Mouse (Mus musculus) small intestine, adult 2 months (tissue): ENCODE results near the gene Ddx11. TPM values are rescaled to one million over a fixed set of nuclear protein-coding genes. Genes with fewer than 3 reads are reported as not detected.
"Not testable (repeated sequence)": the region's sequence is repeated elsewhere in the genome, so short reads cannot be mapped to it uniquely, and the experiment has no call there.

Experiments
- H3K27ac ChIP-seq: fragments of 200-500 bp; 2 replicates; pipeline ENCODE4 v1.5.1; 2012; ENCODE audit warnings: low read depth, low read length, control low read depth, inconsistent platforms; ENCODE audit not compliant: insufficient read depth
- H3K27me3 ChIP-seq: fragments of 200-500 bp; 2 replicates; pipeline ENCODE4 v1.6.1; 2012; ENCODE audit warnings: mild to moderate bottlenecking, moderate library complexity, low read length, inconsistent platforms; ENCODE audit not compliant: control insufficient read depth, insufficient read depth
- H3K36me3 ChIP-seq: fragments of 200-500 bp; 2 replicates; pipeline ENCODE4 v1.6.1; 2012; ENCODE audit warnings: mild to moderate bottlenecking, low read length, control low read depth, inconsistent platforms; ENCODE audit not compliant: control insufficient read depth, insufficient read depth
- H3K4me1 ChIP-seq: fragments of 200-500 bp; 2 replicates; pipeline ENCODE4 v1.6.1; 2012; ENCODE audit warnings: low read length, inconsistent platforms, mixed read lengths; ENCODE audit not compliant: control insufficient read depth, insufficient read depth, insufficient read length
- H3K4me3 ChIP-seq: fragments of 200-500 bp; 2 replicates; pipeline ENCODE4 v1.5.1; 2012; ENCODE audit warnings: low read depth, mild to moderate bottlenecking, control low read depth, inconsistent platforms, low read length, moderate library complexity
- CTCF ChIP-seq: fragments of 200-500 bp; IDR thresholded peaks from 2 replicates; pipeline ENCODE4 v1.5.1; 2012; ENCODE audit warnings: low read depth, mild to moderate bottlenecking, control low read depth, inconsistent platforms, low read length, moderate library complexity, mixed read lengths; ENCODE audit not compliant: insufficient replicate concordance, insufficient read length; ENCODE audit errors: extremely low read depth
- POLR2A ChIP-seq: fragments of 200-500 bp; IDR thresholded peaks from 2 replicates; pipeline ENCODE4 v1.6.1; 2012; ENCODE audit warnings: low read depth, mild to moderate bottlenecking, control low read depth, inconsistent platforms, low read length, moderate library complexity
- WGBS: fragments of 180-500 bp; shearing (Covaris S2); methylation state at CpG from one replicate; pipeline ENCODE4 v1.1.7; 2018; 5-methylcytosine and 5-hydroxymethylcytosine counted together
- polyA plus RNA-seq: library from polyadenylated mRNA; depleted of rRNA; stranded (reverse); fragments of >200 nt; gene quantifications from 2 replicates; pipeline ENCODE4 v1.2.3, GENCODE M21; 2012; rRNA removed

The Ddx11 gene
- polyA plus RNA-seq, 1 experiment, result 2.7 TPM

GRCm38 (mm10) chr17:66154876-66155275 lies 31.6 kb downstream of the Ddx11 start:
- no peak for TF ChIP-seq POLR2A
- no peak for TF ChIP-seq CTCF
- H3K27ac ChIP-seq, result no peak overlapping the region
- peaks cover 13% of the 10 kb centered on the region for H3K36me3 ChIP-seq
- no peaks in the 10 kb centered on the region for H3K4me1 ChIP-seq
- H3K4me3 ChIP-seq, result no peak overlapping the region
- 77% methylated on average over 2 of the region's 2 CpGs for WGBS
- no peaks in the 10 kb centered on the region for H3K27me3 ChIP-seq

- H3K27me3 ChIP-seq, result no peaks in the 10 kb centered on the region
- 85% methylated on average over 5 of the region's 5 CpGs for WGBS
- no peak overlapping the region for H3K4me3 ChIP-seq
- TF ChIP-seq CTCF, result no peak
- no peaks in the 10 kb centered on the region for H3K4me1 ChIP-seq
- H3K36me3 ChIP-seq, result no peaks in the 10 kb centered on the region
- H3K27ac ChIP-seq, result no peak overlapping the region
These were observed 35.0 kb downstream of the Ddx11 start for GRCm38 (mm10) chr17:66158271-66158670.

- not testable (repeated sequence) for H3K4me3 ChIP-seq, H3K27me3 ChIP-seq, H3K27ac ChIP-seq, H3K4me1 ChIP-seq, H3K36me3 ChIP-seq
- WGBS, result 95% methylated on average over 5 of the region's 5 CpGs
These were observed 43.8 kb downstream of the Ddx11 start for GRCm38 (mm10) chr17:66167141-66167540.

- H3K36me3 ChIP-seq, H3K4me3 ChIP-seq, H3K4me1 ChIP-seq, H3K27me3 ChIP-seq, H3K27ac ChIP-seq: not testable (repeated sequence)
- 92% methylated on average over 15 of the region's 15 CpGs for WGBS
These were observed 47.7 kb downstream of the Ddx11 start for GRCm38 (mm10) chr17:66170971-66171370.

- H3K27ac ChIP-seq, result no peak overlapping the region
- TF ChIP-seq POLR2A (no peak), CTCF (no peak)
- no peaks in the 10 kb centered on the region for H3K4me1 ChIP-seq
- H3K4me3 ChIP-seq, result no peak overlapping the region
- 75% methylated on average over 8 of the region's 8 CpGs for WGBS
- no peaks in the 10 kb centered on the region for H3K27me3 ChIP-seq
- H3K36me3 ChIP-seq, result no peaks in the 10 kb centered on the region
These were observed 67.3 kb downstream of the Ddx11 start for GRCm38 (mm10) chr17:66190577-66190976.

- Histone ChIP-seq H3K4me3 (no peak overlapping the region), H3K27ac (no peak overlapping the region), H3K4me1 (no peaks in the 10 kb centered on the region), H3K36me3 (no peaks in the 10 kb centered on the region), H3K27me3 (no peaks in the 10 kb centered on the region)
- no peak for TF ChIP-seq CTCF
- no peak for TF ChIP-seq POLR2A
- WGBS, result 28% methylated on average over 3 of the region's 3 CpGs
These were observed 73.7 kb downstream of the Ddx11 start for GRCm38 (mm10) chr17:66197041-66197440.

Other genes with a start within 250 kb of the Ddx11 start
- 17.5 and 34.1 TPM in 2 replicates for gene Ralbp1, start 237.7 kb upstream of the Ddx11 start, polyA plus RNA-seq
- gene Twsg1, start 172.3 kb upstream of the Ddx11 start, polyA plus RNA-seq, result 14.4 and 21.0 TPM in 2 replicates
- gene Ankrd12, start 46.4 kb upstream of the Ddx11 start, polyA plus RNA-seq, result 0.91 and 2.0 TPM in 2 replicates
- 17.0 and 28.7 TPM in 2 replicates for gene Ndufv2, start 22.0 kb upstream of the Ddx11 start, polyA plus RNA-seq
- 11.6 and 32.3 TPM in 2 replicates for gene Washc1, start 12.0 kb upstream of the Ddx11 start, polyA plus RNA-seq